Mouse (Mus musculus) forebrain, embryonic 16.5 days (tissue): ENCODE measurements at regions not wholly inside any gene's neighbourhood (a gene's known extent, or its start where the extent isn't known, plus 50 kb on each side); places are given as distances from the start of the nearest gene placed in this dataset.

Experiments used
- ATAC-seq: fragments of 200-750 bp; cut with Nextera tagmentation; 2 replicates; pipeline ENCODE4 v1.8.0; 2017; ENCODE audit warnings: mild to moderate bottlenecking, moderate library complexity
- H3K27ac ChIP-seq: fragments of 300-500 bp; sonication (generic); 2 replicates; pipeline ENCODE4 v1.5.1; 2014; ENCODE audit warnings: low read length, control low read depth
- H3K27me3 ChIP-seq: fragments of 300-500 bp; sonication (generic); replicated peaks from 2 replicates; pipeline ENCODE4 v1.6.1; 2014; ENCODE audit warnings: low read length; ENCODE audit not compliant: control insufficient read depth, insufficient read depth
- H3K36me3 ChIP-seq: fragments of 300-500 bp; sonication (generic); 2 replicates; pipeline ENCODE4 v1.6.1; 2014; ENCODE audit not compliant: control insufficient read depth, insufficient read depth
- H3K4me1 ChIP-seq: fragments of 300-500 bp; sonication (generic); replicated peaks from 2 replicates; pipeline ENCODE4 v1.6.1; 2014; ENCODE audit warnings: low read length; ENCODE audit not compliant: control insufficient read depth, insufficient read depth
- H3K4me2 ChIP-seq: fragments of 300-500 bp; sonication (generic); 2 replicates; pipeline ENCODE4 v1.6.1; 2014; ENCODE audit warnings: mild to moderate bottlenecking, low read length, control low read depth
- H3K4me3 ChIP-seq: fragments of 300-500 bp; sonication (generic); replicated peaks from 2 replicates; pipeline ENCODE4 v1.5.1; 2014; ENCODE audit warnings: mild to moderate bottlenecking, low read length, control low read depth
- H3K9ac ChIP-seq: fragments of 300-500 bp; sonication (generic); replicated peaks from 2 replicates; pipeline ENCODE4 v1.6.1; 2014; ENCODE audit warnings: low read depth, low read length, control low read depth
- H3K9me3 ChIP-seq: fragments of 300-500 bp; sonication (generic); 2 replicates; pipeline ENCODE4 v1.6.1; 2016; ENCODE audit warnings: low read length; ENCODE audit not compliant: control insufficient read depth
- WGBS: fragments of 180-500 bp; shearing (Covaris S2); extraction: QIAGEN DNeasy Blood & Tissue Kit; methylation state at CpG from one replicate; pipeline ENCODE4 v1.1.7; 2014; 5-methylcytosine and 5-hydroxymethylcytosine counted together

GRCm38 (mm10) chr4:69781258-69781657 lies 629.0 kb downstream of the Cdk5rap2 start:
- ATAC-seq, result no peak; the same call in 1 of the 2 replicates
- Histone ChIP-seq H3K27me3 (no peaks in the 10 kb centered on the region), H3K27ac (no peak overlapping the region), H3K9me3 (no peaks in the 10 kb centered on the region), H3K4me3 (no peak overlapping the region), H3K9ac (no peak overlapping the region), H3K4me1 (no peaks in the 10 kb centered on the region), H3K36me3 (no peaks in the 10 kb centered on the region), H3K4me2 (no peak overlapping the region)
- 66% methylated on average over 8 of the region's 8 CpGs for WGBS

- H3K27ac ChIP-seq, result no peak overlapping the region
- ATAC-seq, result no peak
Measured at GRCm38 (mm10) chr4:69761841-69762240, 648.4 kb downstream of the Cdk5rap2 start.

GRCm38 (mm10) chr4:69759596-69759995 lies 650.6 kb downstream of the Cdk5rap2 start:
- Histone ChIP-seq H3K9me3 (no peaks in the 10 kb centered on the region), H3K4me1 (no peaks in the 10 kb centered on the region), H3K9ac (no peak overlapping the region), H3K4me2 (no peak overlapping the region), H3K27ac (no peak overlapping the region), H3K27me3 (no peaks in the 10 kb centered on the region), H3K36me3 (no peaks in the 10 kb centered on the region), H3K4me3 (no peak overlapping the region)
- no peak for ATAC-seq
- 60% methylated on average over 2 of the region's 2 CpGs for WGBS

More at GRCm38 (mm10) chr4:69761841-69762240, 648.4 kb downstream of the Cdk5rap2 start:
- Histone ChIP-seq H3K36me3 (no peaks in the 10 kb centered on the region), H3K4me1 (no peaks in the 10 kb centered on the region), H3K9me3 (no peaks in the 10 kb centered on the region), H3K27me3 (no peaks in the 10 kb centered on the region), H3K9ac (no peak overlapping the region), H3K4me2 (no peak overlapping the region), H3K4me3 (no peak overlapping the region)
- 91% methylated on average over 3 of the region's 3 CpGs for WGBS

GRCm38 (mm10) chr4:69754567-69754966 lies 655.7 kb downstream of the Cdk5rap2 start:
- Histone ChIP-seq H3K4me3 (no peak overlapping the region), H3K4me2 (no peak overlapping the region), H3K36me3 (no peaks in the 10 kb centered on the region), H3K9ac (no peak overlapping the region), H3K27ac (no peak overlapping the region), H3K27me3 (no peaks in the 10 kb centered on the region), H3K4me1 (no peaks in the 10 kb centered on the region), H3K9me3 (no peaks in the 10 kb centered on the region)
- WGBS, result 76% methylated on average over 2 of the region's 2 CpGs
- no peak for ATAC-seq

GRCm38 (mm10) chr4:69753086-69753485 lies 657.2 kb downstream of the Cdk5rap2 start:
- Histone ChIP-seq H3K27me3 (no peaks in the 10 kb centered on the region), H3K4me1 (no peaks in the 10 kb centered on the region), H3K36me3 (no peaks in the 10 kb centered on the region), H3K9me3 (no peaks in the 10 kb centered on the region), H3K9ac (no peak overlapping the region), H3K4me2 (no peak overlapping the region), H3K27ac (no peak overlapping the region), H3K4me3 (no peak overlapping the region)
- no peak for ATAC-seq
- WGBS, result 85% methylated on average over 3 of the region's 3 CpGs

GRCm38 (mm10) chr4:69739833-69740510 lies 670.3 kb downstream of the Cdk5rap2 start:
- H3K36me3 ChIP-seq, result no peaks in the 10 kb centered on the region
- H3K4me1 ChIP-seq, result no peaks in the 10 kb centered on the region
- no peaks in the 10 kb centered on the region for H3K9me3 ChIP-seq
- H3K4me3 ChIP-seq, result no peak overlapping the region
- H3K27me3 ChIP-seq, result no peaks in the 10 kb centered on the region
- 75% methylated on average over 7 of the region's 7 CpGs for WGBS
- H3K4me2 ChIP-seq, result no peak overlapping the region
- H3K9ac ChIP-seq, result no peak overlapping the region
- peak; percentile 61 for ATAC-seq
- H3K27ac ChIP-seq, result no peak overlapping the region
